Mouse (Mus musculus): ENCODE data around the gene Slc2a8. TPM values are rescaled to one million over a fixed set of nuclear protein-coding genes. Genes with fewer than 3 reads are reported as not detected.

Gene Slc2a8
- polyA plus RNA-seq, 1 experiment from 2014 or later, result 23.9 TPM

GRCm38 (mm10) chr2:32926330-32927075 lies 55.4 kb downstream of the Slc2a8 start:
- H3K4me3 ChIP-seq, result no peak overlapping the region
- 91% methylated on average over 12 of the region's 12 CpGs for WGBS
- H3K4me2 ChIP-seq (replicated peaks), result no peak overlapping the region
- no peak overlapping the region; the same call in 1 of the 2 replicates for H3K9ac ChIP-seq
- no peak overlapping the region for H3K27ac ChIP-seq
- no peaks in the 10 kb centered on the region for H3K27me3 ChIP-seq
- H3K36me3 ChIP-seq, result peaks cover 50% of the 10 kb centered on the region
- no peaks in the 10 kb centered on the region for H3K9me3 ChIP-seq (replicated peaks)
- no peaks in the 10 kb centered on the region for H3K4me1 ChIP-seq
- ATAC-seq (ENCODE audit: low FRiP score), result no peak

- no peaks in the 10 kb centered on the region for H3K4me1 ChIP-seq
- H3K9me3 ChIP-seq (replicated peaks), result no peaks in the 10 kb centered on the region
- no peak for ATAC-seq (ENCODE audit: low FRiP score)
- H3K9ac ChIP-seq, result no peak overlapping the region
- peaks cover 65% of the 10 kb centered on the region for H3K36me3 ChIP-seq
- 75% methylated on average over 10 of the region's 10 CpGs for WGBS
- H3K4me2 ChIP-seq (replicated peaks), result no peak overlapping the region
- H3K4me3 ChIP-seq, result no peak overlapping the region
- no peaks in the 10 kb centered on the region for H3K27me3 ChIP-seq
- H3K27ac ChIP-seq, result no peak overlapping the region
Measured at GRCm38 (mm10) chr2:32924306-32924844, 57.5 kb downstream of the Slc2a8 start.

- H3K27me3 ChIP-seq, result no peaks in the 10 kb centered on the region
- H3K9me3 ChIP-seq (replicated peaks), result no peaks in the 10 kb centered on the region
- H3K27ac ChIP-seq, result no peak overlapping the region
- H3K36me3 ChIP-seq, result peaks cover 66% of the 10 kb centered on the region
- 92% methylated on average over 24 of the region's 24 CpGs for WGBS
- no peak overlapping the region for H3K4me3 ChIP-seq
- H3K4me1 ChIP-seq, result no peaks in the 10 kb centered on the region
- H3K9ac ChIP-seq, result no peak overlapping the region
- no peak for ATAC-seq (ENCODE audit: low FRiP score)
- no peak overlapping the region for H3K4me2 ChIP-seq (replicated peaks)
Measured at GRCm38 (mm10) chr2:32923551-32924250, 58.2 kb downstream of the Slc2a8 start.

Other genes with a start within 250 kb of the Slc2a8 start
- gene 6330409D20Rik, start 241.1 kb downstream of the Slc2a8 start, polyA plus RNA-seq (2016; fragmentation: Nextera tagmentation; extraction: Ambion mirVana), result 1.6 and 2.0 TPM in 2 replicates
- 52.1 and 55.9 TPM in 2 replicates for gene Tor2a, start 224.8 kb downstream of the Slc2a8 start, polyA plus RNA-seq (2016; fragmentation: Nextera tagmentation; extraction: Ambion mirVana)
- gene Ttc16, start 206.4 kb downstream of the Slc2a8 start, polyA plus RNA-seq (2016; fragmentation: Nextera tagmentation; extraction: Ambion mirVana), result 0.63 and 1.1 TPM in 2 replicates
- gene Ptrh1, start 206.3 kb downstream of the Slc2a8 start, polyA plus RNA-seq (2016; fragmentation: Nextera tagmentation; extraction: Ambion mirVana), result 4.6 and 5.6 TPM in 2 replicates
- 0.85 and 1.5 TPM in 2 replicates for gene Cfap157, start 197.7 kb downstream of the Slc2a8 start, polyA plus RNA-seq (2016; fragmentation: Nextera tagmentation; extraction: Ambion mirVana)
- gene Stxbp1, start 134.8 kb downstream of the Slc2a8 start, polyA plus RNA-seq (2016; fragmentation: Nextera tagmentation; extraction: Ambion mirVana), result 102 and 105 TPM in 2 replicates
- 42.2 and 43.8 TPM in 2 replicates for gene Fam129b, start 106.0 kb downstream of the Slc2a8 start, polyA plus RNA-seq (2016; fragmentation: Nextera tagmentation; extraction: Ambion mirVana)
- 101 and 114 TPM in 2 replicates for gene Rpl12, start 20.5 kb downstream of the Slc2a8 start, polyA plus RNA-seq (2016; fragmentation: Nextera tagmentation; extraction: Ambion mirVana)
- gene Lrsam1, start 20.5 kb downstream of the Slc2a8 start, polyA plus RNA-seq (2016; fragmentation: Nextera tagmentation; extraction: Ambion mirVana), result 19.0 and 22.0 TPM in 2 replicates
- gene Garnl3, start 149.6 kb upstream of the Slc2a8 start, polyA plus RNA-seq (2016; fragmentation: Nextera tagmentation; extraction: Ambion mirVana), result 20.6 and 24.2 TPM in 2 replicates
- gene Angptl2, start 234.0 kb upstream of the Slc2a8 start, polyA plus RNA-seq (2016; fragmentation: Nextera tagmentation; extraction: Ambion mirVana), result 32.8 and 35.4 TPM in 2 replicates